Mouse (Mus musculus) left cerebral cortex, adult 11 months (tissue): ENCODE measurements around the gene Kcnh4.

Experiments used
- DNase-seq: peaks from one replicate; pipeline ENCODE4 v3.0.0; 2022; ENCODE audit warnings: low spot score

Kcnh4 gene

DNA sequence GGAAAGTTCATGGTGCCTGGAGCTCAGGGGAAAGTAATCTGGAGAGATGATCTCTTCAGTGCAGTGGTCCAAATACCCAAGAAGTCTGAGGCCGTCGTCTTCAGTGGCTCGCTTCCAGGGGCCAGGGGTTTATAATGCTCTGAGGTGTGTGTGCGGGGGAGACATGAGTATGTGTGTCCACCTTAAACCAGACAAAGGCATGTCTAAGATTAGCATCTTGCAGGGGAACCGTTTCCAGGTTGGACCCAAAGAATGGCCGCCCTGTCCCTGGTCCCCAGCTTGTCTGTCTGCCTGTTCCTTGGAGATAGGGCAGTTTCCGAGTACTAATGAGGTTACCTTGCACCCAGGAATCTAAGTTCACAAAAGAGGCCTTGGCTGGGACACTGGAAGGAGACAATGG is 3.1 kb upstream of the Kcnh4 start, which contains the start of gene Hcrt:
Hcrt (minus strand) TSS at position 101 of the 400 bp plus-strand sequence.
- no peak for DNase-seq

DNA sequence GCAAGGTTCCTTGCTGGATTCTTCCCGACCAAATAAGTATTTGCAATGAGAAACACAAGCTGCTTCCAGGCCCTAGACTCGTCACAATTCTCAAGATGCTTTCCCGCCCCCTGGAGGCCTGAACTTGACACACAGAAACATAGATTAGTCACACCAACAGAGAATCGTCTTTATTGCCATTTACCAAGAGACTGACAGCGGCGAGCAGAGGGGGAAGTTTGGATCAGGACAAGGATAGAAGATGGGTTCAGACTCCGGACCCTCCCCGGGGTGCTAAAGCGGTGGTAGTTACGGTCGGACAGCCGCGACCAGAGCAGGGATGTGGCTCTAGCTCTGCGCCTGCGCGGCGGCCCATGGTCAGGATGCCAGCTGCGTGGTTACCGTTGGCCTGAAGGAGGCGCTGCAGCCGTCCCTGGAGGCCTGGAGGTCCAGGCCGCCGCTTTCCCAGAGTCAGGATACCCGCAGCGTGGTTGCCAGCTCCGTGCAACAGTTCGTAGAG is 1.9 kb upstream of the Kcnh4 start:
- peak; percentile 83 for DNase-seq

GRCm38 (mm10) chr11:100758707-100759610 is 783 bp downstream of the Kcnh4 start:
- DNase-seq = no peak

GRCm38 (mm10) chr11:100757566-100757965 is 2.2 kb downstream of the Kcnh4 start:
- DNase-seq = no peak

DNA sequence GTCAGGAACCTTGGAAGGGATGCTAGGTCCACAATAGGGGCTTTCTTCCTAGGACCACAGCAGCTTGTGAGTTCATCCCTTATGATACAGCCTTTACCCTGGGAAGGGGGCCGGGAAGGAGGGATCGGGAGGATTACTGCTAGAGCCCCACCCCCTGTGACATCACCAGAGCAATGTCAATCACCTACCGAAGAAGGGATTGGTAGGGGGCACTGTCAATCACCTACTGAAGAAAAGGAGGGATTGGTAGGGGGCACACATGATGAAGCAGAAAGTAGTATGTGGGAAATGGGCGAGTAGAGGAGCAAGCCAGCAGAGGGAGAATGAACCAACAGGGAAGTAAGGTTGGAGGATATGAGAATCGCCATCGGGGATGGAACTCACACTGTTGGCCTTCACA is 3.3 kb downstream of the Kcnh4 start:
- no peak for DNase-seq

DNA sequence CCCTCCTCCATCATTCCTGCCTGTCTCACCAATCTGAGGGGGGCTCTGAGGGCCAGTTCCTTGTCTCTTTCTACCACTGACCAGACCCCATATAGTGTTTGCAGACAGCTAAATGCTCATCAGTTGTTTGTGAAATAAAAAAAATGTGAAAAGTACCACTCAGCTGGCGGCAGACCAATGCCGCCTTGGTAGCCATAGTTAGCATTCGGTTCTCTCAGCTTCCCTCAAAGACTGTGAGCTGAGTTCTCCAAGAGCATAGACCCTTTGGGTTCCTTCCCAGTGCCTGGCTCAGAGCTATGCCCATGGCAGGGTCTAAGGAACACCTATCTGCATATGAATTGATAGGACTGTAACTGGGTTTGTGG is 5.1 kb downstream of the Kcnh4 start:
- no peak for DNase-seq

DNA sequence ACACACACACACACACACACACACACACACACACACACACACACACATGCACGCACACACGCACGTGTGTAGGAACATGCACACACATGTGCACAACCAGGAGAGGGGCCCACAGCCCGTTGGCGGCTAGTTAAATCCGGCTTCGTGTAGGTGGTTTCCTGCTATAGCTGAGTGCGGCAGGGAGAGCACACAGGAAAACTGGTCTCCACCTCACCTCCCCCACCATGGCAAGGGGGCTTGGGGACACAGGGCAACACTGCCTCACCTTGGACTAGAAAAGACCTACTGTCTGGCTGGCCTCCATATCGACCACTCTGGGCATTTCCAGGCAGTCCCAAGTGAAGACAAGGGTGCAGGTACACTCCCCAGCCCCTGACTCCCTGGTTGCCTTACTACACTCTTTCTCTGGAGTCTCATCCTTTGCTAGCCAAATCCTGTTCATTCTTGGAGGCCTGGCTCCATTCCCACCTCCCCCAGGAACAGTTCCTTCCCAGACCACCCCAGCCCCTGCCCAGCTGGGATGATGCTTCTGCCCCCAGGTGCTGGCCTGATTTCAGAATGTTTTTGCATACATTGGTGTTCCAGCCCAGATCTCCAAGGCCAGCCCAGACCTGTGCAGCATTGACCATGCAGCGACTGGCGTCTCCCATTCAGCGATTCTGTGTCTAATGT is 5.6 kb downstream of the Kcnh4 start:
- peak; percentile 62 for DNase-seq

GRCm38 (mm10) chr11:100752294-100752693 is 7.4 kb downstream of the Kcnh4 start:
- no peak for DNase-seq

DNA sequence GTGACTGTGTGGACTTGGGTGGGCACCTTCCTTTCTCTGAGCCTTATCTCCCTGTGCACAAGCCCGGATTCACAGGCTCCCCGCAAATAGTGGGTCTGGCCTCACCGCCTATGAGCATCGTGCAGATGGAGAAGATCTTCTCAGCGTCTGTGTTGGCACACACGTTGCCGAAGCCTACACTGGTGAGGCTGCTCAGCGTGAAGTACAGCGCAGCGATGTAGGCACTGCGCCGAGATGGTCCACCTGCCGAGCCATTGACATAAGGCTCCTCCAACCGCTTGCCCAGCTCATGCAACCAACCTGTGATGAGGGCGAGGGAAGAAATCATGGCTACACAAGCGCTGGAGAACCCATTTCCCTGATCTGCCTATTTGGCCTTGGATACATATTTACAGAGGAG is 9.6 kb downstream of the Kcnh4 start:
- DNase-seq = no peak

DNA sequence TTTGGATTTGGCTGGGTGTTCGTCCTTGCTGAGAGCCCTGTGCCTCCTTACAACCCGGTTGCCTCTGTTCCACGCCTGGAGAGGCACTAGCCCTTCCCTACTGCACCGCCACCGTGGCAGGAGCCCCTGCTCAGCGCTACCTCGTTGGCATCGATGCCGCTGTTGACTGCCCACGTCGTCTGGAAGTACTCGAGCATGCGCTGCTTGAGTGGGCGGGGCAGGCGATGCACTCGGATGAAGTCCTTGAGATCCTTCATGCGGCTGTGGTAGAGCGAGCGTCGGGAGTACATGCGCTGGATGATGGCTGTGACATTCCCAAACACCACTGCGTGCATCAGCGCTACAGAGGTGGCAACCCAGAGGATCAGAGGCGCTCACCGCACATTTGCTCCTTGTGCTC is 10.3 kb downstream of the Kcnh4 start:
- DNase-seq = no peak

DNA sequence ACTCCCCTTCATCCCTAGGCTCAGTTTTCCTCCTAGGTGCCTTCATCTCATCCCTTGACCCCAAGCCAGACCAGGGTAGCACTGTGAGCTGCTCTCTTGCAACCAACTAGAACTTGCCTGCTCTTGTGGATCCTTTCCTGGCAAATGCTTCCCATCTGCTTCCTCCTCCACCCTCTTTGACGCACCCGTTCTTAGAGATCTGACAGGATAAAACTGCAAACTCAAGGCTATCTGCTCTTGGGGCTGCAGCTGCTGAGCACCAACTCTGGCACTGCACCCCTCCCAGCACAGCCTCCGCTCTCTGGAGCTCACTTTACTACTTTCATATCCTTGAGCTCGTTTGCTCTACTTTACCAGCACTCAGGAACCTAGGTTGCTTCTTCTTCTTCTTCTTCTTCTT is 11.1 kb downstream of the Kcnh4 start:
- no peak for DNase-seq

- DNase-seq = no peak
These were observed 12.6 kb downstream of the Kcnh4 start for GRCm38 (mm10) chr11:100747114-100747513.

DNA sequence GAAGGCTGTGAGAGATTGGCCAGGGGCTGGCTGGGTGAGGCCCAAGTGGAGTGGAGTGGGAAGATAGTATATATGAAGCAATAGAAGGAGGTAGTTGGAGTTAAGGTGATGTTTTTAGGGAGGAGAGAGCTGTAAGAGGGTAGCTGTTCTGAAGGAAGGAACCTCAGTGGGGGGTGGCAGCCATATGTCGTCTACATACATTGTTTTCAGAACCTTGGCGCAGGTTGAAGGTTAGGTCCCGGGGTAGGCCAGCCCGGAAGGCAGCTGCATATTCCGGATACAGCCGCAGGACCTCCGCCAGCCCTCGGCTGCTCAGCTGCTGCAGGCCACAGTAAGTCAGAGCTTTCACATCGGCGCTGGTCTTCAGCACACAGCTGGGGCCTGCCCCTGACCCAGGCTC is 13.2 kb downstream of the Kcnh4 start:
- DNase-seq = no peak

- no peak for DNase-seq
These were observed 14.7 kb downstream of the Kcnh4 start for GRCm38 (mm10) chr11:100745085-100745484.

- no peak for DNase-seq
These were observed 18.4 kb downstream of the Kcnh4 start for GRCm38 (mm10) chr11:100741348-100741747.

GRCm38 (mm10) chr11:100738749-100739148 is 21.0 kb downstream of the Kcnh4 start:
- no peak for DNase-seq

DNA sequence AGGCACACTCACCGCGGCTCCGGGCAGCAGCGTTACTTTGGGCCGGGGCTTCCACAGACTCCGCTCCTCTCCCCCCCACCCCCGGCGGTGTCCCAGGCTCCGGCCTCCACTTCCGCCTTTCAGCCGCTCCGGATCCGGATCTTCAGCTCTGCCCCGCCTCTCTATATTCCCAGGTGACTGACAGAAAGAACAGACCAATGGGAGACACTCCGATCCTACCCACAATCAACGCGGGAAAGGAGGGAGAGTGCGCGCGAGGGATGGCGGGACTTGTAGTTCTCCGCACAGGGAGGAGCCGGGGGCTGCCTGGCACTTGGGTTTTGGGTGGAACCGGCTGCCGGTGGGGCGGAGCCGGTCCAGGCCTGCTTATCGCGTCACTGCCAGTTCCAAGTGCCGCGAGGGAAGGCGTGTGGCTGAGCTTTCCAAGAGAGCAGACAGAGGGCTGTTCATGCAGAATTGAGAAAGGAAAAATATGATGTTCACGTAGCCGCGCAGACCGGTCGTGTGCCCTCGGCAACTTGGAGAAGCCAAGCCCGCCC is 21.6 kb downstream of the Kcnh4 start, which contains the start of gene Rab5c:
Rab5c (minus strand) TSS at position 150 of the 539 bp plus-strand sequence.
- DNase-seq = peak; percentile 99

DNA sequence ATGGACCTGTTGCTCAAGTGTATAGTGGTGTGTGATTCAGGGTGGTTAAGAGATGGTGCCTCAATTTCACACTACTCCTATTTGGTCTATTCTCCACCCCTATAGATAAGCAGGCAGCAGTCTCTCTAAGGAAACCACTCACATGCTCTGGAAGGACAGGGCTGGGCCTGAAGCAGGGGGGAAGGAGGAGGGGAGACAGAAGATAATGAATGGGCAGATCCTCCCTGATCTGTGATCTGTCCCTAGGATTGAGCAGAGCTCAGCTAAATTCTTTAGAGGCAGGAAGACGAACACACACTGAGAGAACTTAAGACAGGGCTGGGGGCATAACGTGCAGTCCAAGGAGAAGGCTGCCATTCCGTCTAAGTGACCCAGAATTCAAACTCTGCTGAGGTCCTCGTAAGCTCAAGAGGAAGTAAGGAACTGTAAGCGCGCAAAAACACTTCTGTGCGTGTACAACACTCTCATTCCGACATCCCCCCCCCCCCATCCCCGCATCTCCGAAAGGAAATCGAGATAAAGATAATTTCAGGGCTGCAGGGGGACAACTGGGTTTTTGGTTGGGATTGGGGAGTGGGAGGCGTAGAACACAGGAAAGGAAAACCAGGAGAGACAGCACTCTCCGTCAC is 22.5 kb downstream of the Kcnh4 start:
- no peak for DNase-seq

DNA sequence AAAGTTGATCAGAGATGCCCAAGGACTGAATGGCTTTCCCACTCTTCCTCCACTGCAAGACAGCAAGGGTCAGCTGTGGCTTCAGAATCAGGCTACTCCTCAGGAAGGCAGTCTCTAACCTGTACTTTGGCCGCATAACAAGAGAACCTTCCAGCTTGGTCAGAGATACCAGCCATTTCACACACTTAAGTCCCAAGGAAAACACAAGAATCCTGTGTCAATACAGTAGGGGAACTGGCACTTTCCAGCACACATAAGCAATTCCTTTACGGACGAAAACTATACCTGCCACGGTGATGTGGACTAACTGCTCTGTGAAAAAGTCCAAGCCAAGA is 23.0 kb downstream of the Kcnh4 start:
- no peak for DNase-seq

- no peak for DNase-seq
These were observed 23.6 kb downstream of the Kcnh4 start for GRCm38 (mm10) chr11:100735954-100736745.

GRCm38 (mm10) chr11:100735134-100735865 is 24.4 kb downstream of the Kcnh4 start:
- no peak for DNase-seq
